Mouse (Mus musculus): Measurements from ENCODE around the gene Kirrel2. TPM values are rescaled to one million over a fixed set of nuclear protein-coding genes. Genes with fewer than 3 reads are reported as not detected.

The Kirrel2 gene
- polyA plus RNA-seq, 1 experiment from 2014 or later, result 0.65 TPM

- no peak overlapping the region for H3K4me2 ChIP-seq
- H3K36me3 ChIP-seq, result no peaks in the 10 kb centered on the region
- no peak overlapping the region for H3K4me3 ChIP-seq (replicated peaks)
- WGBS, result 43% methylated on average over 4 of the region's 4 CpGs
- no peak overlapping the region for H3K9ac ChIP-seq (replicated peaks)
- no peaks in the 10 kb centered on the region for H3K9me3 ChIP-seq
- peaks cover 10% of the 10 kb centered on the region; the same call in 1 of the 2 replicates for H3K27me3 ChIP-seq
- no peaks in the 10 kb centered on the region for H3K4me1 ChIP-seq (replicated peaks)
- no peak overlapping the region for H3K27ac ChIP-seq
- ATAC-seq (ENCODE audit: insufficient number of reproducible peaks, insufficient read depth, low FRiP score, low TSS enrichment, low read depth), result no peak
Measured at GRCm38 (mm10) chr7:30412735-30413147, 44.7 kb downstream of the Kirrel2 start.

- 69% methylated on average over 3 of the region's 3 CpGs for WGBS
- no peak for ATAC-seq (ENCODE audit: insufficient number of reproducible peaks, insufficient read depth, low FRiP score, low TSS enrichment, low read depth)
- H3K27ac ChIP-seq, result no peak overlapping the region
Measured at GRCm38 (mm10) chr7:30411023-30411422, 46.5 kb downstream of the Kirrel2 start.

GRCm38 (mm10) chr7:30409789-30410188 is 47.7 kb downstream of the Kirrel2 start:
- Histone ChIP-seq H3K4me3 (replicated peaks) (no peak overlapping the region), H3K9me3 (no peaks in the 10 kb centered on the region), H3K27ac (no peak overlapping the region), H3K9ac (replicated peaks) (no peak overlapping the region), H3K27me3 (peaks cover 11% of the 10 kb centered on the region; the same call in 1 of the 2 replicates), H3K4me1 (replicated peaks) (no peaks in the 10 kb centered on the region), H3K36me3 (no peaks in the 10 kb centered on the region), H3K4me2 (no peak overlapping the region)
- WGBS, result 33% methylated on average over 2 of the region's 2 CpGs
- ATAC-seq (ENCODE audit: insufficient number of reproducible peaks, insufficient read depth, low FRiP score, low TSS enrichment, low read depth), result no peak

More at GRCm38 (mm10) chr7:30411023-30411422, 46.5 kb downstream of the Kirrel2 start:
- no peak overlapping the region for H3K4me3 ChIP-seq (replicated peaks)
- peaks cover 11% of the 10 kb centered on the region; the same call in 1 of the 2 replicates for H3K27me3 ChIP-seq
- H3K36me3 ChIP-seq, result no peaks in the 10 kb centered on the region
- H3K4me1 ChIP-seq (replicated peaks), result no peaks in the 10 kb centered on the region
- no peak overlapping the region for H3K4me2 ChIP-seq
- H3K9ac ChIP-seq (replicated peaks), result no peak overlapping the region
- no peaks in the 10 kb centered on the region for H3K9me3 ChIP-seq

- H3K9ac ChIP-seq (replicated peaks), result no peak overlapping the region
- ATAC-seq (ENCODE audit: insufficient number of reproducible peaks, insufficient read depth, low FRiP score, low TSS enrichment, low read depth), result no peak
- H3K27ac ChIP-seq, result no peak overlapping the region
- no peaks in the 10 kb centered on the region for H3K36me3 ChIP-seq
- 86% methylated on average over 3 of the region's 3 CpGs for WGBS
- H3K4me3 ChIP-seq (replicated peaks), result no peak overlapping the region
- no peak overlapping the region for H3K4me2 ChIP-seq
- H3K9me3 ChIP-seq, result no peaks in the 10 kb centered on the region
- no peaks in the 10 kb centered on the region for H3K4me1 ChIP-seq (replicated peaks)
- peaks cover 11% of the 10 kb centered on the region; the same call in 1 of the 2 replicates for H3K27me3 ChIP-seq
Measured at GRCm38 (mm10) chr7:30408639-30409038, 48.9 kb downstream of the Kirrel2 start.

- ATAC-seq (ENCODE audit: insufficient number of reproducible peaks, insufficient read depth, low FRiP score, low TSS enrichment, low read depth), result no peak
- peaks cover 10% of the 10 kb centered on the region for H3K27me3 ChIP-seq
- 77% methylated on average over 4 of the region's 4 CpGs for WGBS
- H3K27ac ChIP-seq, result no peak overlapping the region
- no peaks in the 10 kb centered on the region for H3K9me3 ChIP-seq
- no peak overlapping the region for H3K4me3 ChIP-seq (replicated peaks)
- no peak overlapping the region for H3K4me2 ChIP-seq
- H3K4me1 ChIP-seq (replicated peaks), result no peaks in the 10 kb centered on the region
- H3K36me3 ChIP-seq, result no peaks in the 10 kb centered on the region
- no peak overlapping the region for H3K9ac ChIP-seq (replicated peaks)
Measured at GRCm38 (mm10) chr7:30402343-30402742, 55.1 kb downstream of the Kirrel2 start.

- WGBS, result 55% methylated on average over 7 of the region's 7 CpGs
Measured at GRCm38 (mm10) chr7:30399671-30400070, 57.8 kb downstream of the Kirrel2 start.

More at GRCm38 (mm10) chr7:30399671-30400070, 57.8 kb downstream of the Kirrel2 start:
- no peak overlapping the region for H3K4me2 ChIP-seq
- H3K36me3 ChIP-seq, result no peaks in the 10 kb centered on the region
- no peak overlapping the region for H3K4me3 ChIP-seq (replicated peaks)
- no peaks in the 10 kb centered on the region for H3K4me1 ChIP-seq (replicated peaks)
- no peak overlapping the region for H3K9ac ChIP-seq (replicated peaks)
- H3K27ac ChIP-seq, result no peak overlapping the region
- peaks cover 10% of the 10 kb centered on the region for H3K27me3 ChIP-seq
- no peak for ATAC-seq (ENCODE audit: insufficient number of reproducible peaks, insufficient read depth, low FRiP score, low TSS enrichment, low read depth)
- H3K9me3 ChIP-seq, result no peaks in the 10 kb centered on the region

Other genes starting within 250 kb of the Kirrel2 start
- 174 and 182 TPM in 2 replicates for gene Polr2i, start 225.7 kb downstream of the Kirrel2 start, polyA plus RNA-seq (2016; fragmentation: Nextera tagmentation; extraction: Ambion mirVana)
- 214 and 222 TPM in 2 replicates for gene Tbcb, start 225.4 kb downstream of the Kirrel2 start, polyA plus RNA-seq (2016; fragmentation: Nextera tagmentation; extraction: Ambion mirVana)
- gene Ovol3, start 222.0 kb downstream of the Kirrel2 start, polyA plus RNA-seq (2016; fragmentation: Nextera tagmentation; extraction: Ambion mirVana), result not detected in 2 replicates
- gene Thap8, start 177.6 kb downstream of the Kirrel2 start, polyA plus RNA-seq (2016; fragmentation: Nextera tagmentation; extraction: Ambion mirVana), result 0.15 and 0.26 TPM in 2 replicates
- gene Wdr62, start 177.3 kb downstream of the Kirrel2 start, polyA plus RNA-seq (2016; fragmentation: Nextera tagmentation; extraction: Ambion mirVana), result 9.7 and 10.6 TPM in 2 replicates
- gene Clip3, start 166.0 kb downstream of the Kirrel2 start, polyA plus RNA-seq (2016; fragmentation: Nextera tagmentation; extraction: Ambion mirVana), result 39.7 and 46.6 TPM in 2 replicates
- gene Alkbh6, start 149.0 kb downstream of the Kirrel2 start, polyA plus RNA-seq (2016; fragmentation: Nextera tagmentation; extraction: Ambion mirVana), result 101 TPM in 2 replicates
- gene Syne4, start 142.9 kb downstream of the Kirrel2 start, polyA plus RNA-seq (2016; fragmentation: Nextera tagmentation; extraction: Ambion mirVana), result 84.6 and 98.6 TPM in 2 replicates
- 0.97 and 5.0 TPM in 2 replicates for gene E130208F15Rik, start 135.9 kb downstream of the Kirrel2 start, polyA plus RNA-seq (2016; fragmentation: Nextera tagmentation; extraction: Ambion mirVana)
- gene Sdhaf1, start 133.8 kb downstream of the Kirrel2 start, polyA plus RNA-seq (2016; fragmentation: Nextera tagmentation; extraction: Ambion mirVana), result 20.7 and 23.6 TPM in 2 replicates
- gene Lrfn3, start 94.9 kb downstream of the Kirrel2 start, polyA plus RNA-seq (2016; fragmentation: Nextera tagmentation; extraction: Ambion mirVana), result 6.2 and 6.6 TPM in 2 replicates
- 14.1 and 19.6 TPM in 2 replicates for gene Tyrobp, start 43.9 kb downstream of the Kirrel2 start, polyA plus RNA-seq (2016; fragmentation: Nextera tagmentation; extraction: Ambion mirVana)
- 0.77 TPM in 1 of 2 replicates, not detected in the other for gene Hcst, start 37.8 kb downstream of the Kirrel2 start, polyA plus RNA-seq (2016; fragmentation: Nextera tagmentation; extraction: Ambion mirVana)
- 1.2 and 1.3 TPM in 2 replicates for gene Nfkbid, start 36.0 kb downstream of the Kirrel2 start, polyA plus RNA-seq (2016; fragmentation: Nextera tagmentation; extraction: Ambion mirVana)
- 32.5 and 33.9 TPM in 2 replicates for gene Aplp1, start 12.2 kb downstream of the Kirrel2 start, polyA plus RNA-seq (2016; fragmentation: Nextera tagmentation; extraction: Ambion mirVana)
- 0.10 TPM in 1 of 2 replicates, not detected in the other for gene Nphs1, start 625 bp upstream of the Kirrel2 start, polyA plus RNA-seq (2016; fragmentation: Nextera tagmentation; extraction: Ambion mirVana)
- gene Prodh2, start 35.9 kb upstream of the Kirrel2 start, polyA plus RNA-seq (2016; fragmentation: Nextera tagmentation; extraction: Ambion mirVana), result not detected in 2 replicates
- gene Arhgap33, start 77.4 kb upstream of the Kirrel2 start, polyA plus RNA-seq (2016; fragmentation: Nextera tagmentation; extraction: Ambion mirVana), result 15.1 and 17.7 TPM in 2 replicates
- 9.5 and 10.9 TPM in 2 replicates for gene Hspb6, start 94.5 kb upstream of the Kirrel2 start, polyA plus RNA-seq (2016; fragmentation: Nextera tagmentation; extraction: Ambion mirVana)
- gene Proser3, start 94.6 kb upstream of the Kirrel2 start, polyA plus RNA-seq (2016; fragmentation: Nextera tagmentation; extraction: Ambion mirVana), result 15.3 and 16.0 TPM in 2 replicates
- gene Lin37, start 102.1 kb upstream of the Kirrel2 start, polyA plus RNA-seq (2016; fragmentation: Nextera tagmentation; extraction: Ambion mirVana), result 45.4 and 51.5 TPM in 2 replicates
- gene U2af1l4, start 105.6 kb upstream of the Kirrel2 start, polyA plus RNA-seq (2016; fragmentation: Nextera tagmentation; extraction: Ambion mirVana), result 87.8 and 89.9 TPM in 2 replicates
- 16.3 and 18.5 TPM in 2 replicates for gene Gm49396, start 105.7 kb upstream of the Kirrel2 start, polyA plus RNA-seq (2016; fragmentation: Nextera tagmentation; extraction: Ambion mirVana)
- 136 TPM in 2 replicates for gene Psenen, start 105.9 kb upstream of the Kirrel2 start, polyA plus RNA-seq (2016; fragmentation: Nextera tagmentation; extraction: Ambion mirVana)
- 3.2 and 4.1 TPM in 2 replicates for gene Igflr1, start 107.7 kb upstream of the Kirrel2 start, polyA plus RNA-seq (2016; fragmentation: Nextera tagmentation; extraction: Ambion mirVana)
- 11.0 and 12.1 TPM in 2 replicates for gene Kmt2b, start 131.0 kb upstream of the Kirrel2 start, polyA plus RNA-seq (2016; fragmentation: Nextera tagmentation; extraction: Ambion mirVana)
- 0.25 and 0.38 TPM in 2 replicates for gene Zbtb32, start 141.2 kb upstream of the Kirrel2 start, polyA plus RNA-seq (2016; fragmentation: Nextera tagmentation; extraction: Ambion mirVana)
- gene Upk1a, start 155.2 kb upstream of the Kirrel2 start, polyA plus RNA-seq (2016; fragmentation: Nextera tagmentation; extraction: Ambion mirVana), result 1.4 and 2.0 TPM in 2 replicates
- gene Cox6b1, start 168.5 kb upstream of the Kirrel2 start, polyA plus RNA-seq (2016; fragmentation: Nextera tagmentation; extraction: Ambion mirVana), result 783 and 848 TPM in 2 replicates
- not detected in 2 replicates for gene Etv2, start 178.2 kb upstream of the Kirrel2 start, polyA plus RNA-seq (2016; fragmentation: Nextera tagmentation; extraction: Ambion mirVana)
- 150 and 155 TPM in 2 replicates for gene Rbm42, start 192.6 kb upstream of the Kirrel2 start, polyA plus RNA-seq (2016; fragmentation: Nextera tagmentation; extraction: Ambion mirVana)
- gene Haus5, start 207.3 kb upstream of the Kirrel2 start, polyA plus RNA-seq (2016; fragmentation: Nextera tagmentation; extraction: Ambion mirVana), result 64.3 and 70.0 TPM in 2 replicates
- not detected in 2 replicates for gene Pmis2, start 213.9 kb upstream of the Kirrel2 start, polyA plus RNA-seq (2016; fragmentation: Nextera tagmentation; extraction: Ambion mirVana)
- not detected in 2 replicates for gene 2200002J24Rik, start 241.2 kb upstream of the Kirrel2 start, polyA plus RNA-seq (2016; fragmentation: Nextera tagmentation; extraction: Ambion mirVana)

All from limb, embryonic 12.5 days (tissue).